Mouse (Mus musculus): Measurements from ENCODE around the gene Pi4k2a. TPM values are rescaled to one million over a fixed set of nuclear protein-coding genes. Genes with fewer than 3 reads are reported as not detected.
A peak's percentile ranks its signal among the peaks of the same experiment; 100 is the strongest.

Gene Pi4k2a
- polyA plus RNA-seq, 1 experiment from 2014 or later: 36.5 TPM

DNA sequence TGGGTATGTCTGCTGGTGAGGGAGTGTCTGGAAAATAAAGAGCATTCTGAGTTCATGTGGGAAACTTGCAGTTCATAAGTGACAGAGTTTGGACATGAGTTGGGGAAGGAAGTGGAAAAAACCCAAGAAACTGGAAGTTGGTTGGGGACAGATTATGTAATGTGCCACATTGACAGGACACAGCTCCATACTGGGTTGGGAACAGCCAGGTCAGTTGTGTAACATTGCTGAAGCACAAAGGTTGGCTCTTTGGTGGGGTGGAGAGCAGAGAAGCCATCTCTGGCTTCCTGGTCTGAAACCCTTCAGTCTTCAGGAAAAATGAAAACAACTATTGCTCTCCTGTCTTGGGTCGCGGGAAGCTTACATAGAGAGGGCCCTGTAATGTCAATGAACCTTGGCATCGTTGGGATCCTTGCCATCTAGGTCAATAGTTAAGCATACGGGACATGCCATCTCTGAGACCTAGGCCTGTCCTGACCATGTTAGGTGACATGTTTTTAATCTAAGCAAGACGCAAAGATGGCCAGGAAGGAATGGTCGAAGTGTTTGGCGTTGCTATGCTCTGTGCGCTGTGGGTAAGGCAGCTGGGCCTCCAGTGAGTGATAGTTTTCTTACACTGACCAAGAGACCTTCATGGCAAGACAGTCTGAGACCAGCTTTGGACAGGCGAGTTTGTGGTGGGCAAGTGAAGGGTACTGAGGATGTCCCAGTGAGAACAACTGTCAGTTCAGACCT is 56.2 kb downstream of the Pi4k2a start:
- H3K9ac ChIP-seq (replicated peaks): peak overlapping the region; percentile 88
- peak overlapping the region; percentile 74 for H3K4me3 ChIP-seq (replicated peaks)
- H3K4me2 ChIP-seq: peak overlapping the region; percentile 83
- no peak for ATAC-seq (ENCODE audit: insufficient number of reproducible peaks, insufficient read depth, low FRiP score, low TSS enrichment, low read depth)
- peaks cover 37% of the 10 kb centered on the region for H3K4me1 ChIP-seq (replicated peaks)
- H3K36me3 ChIP-seq: peaks cover 11% of the 10 kb centered on the region
- no peaks in the 10 kb centered on the region for H3K9me3 ChIP-seq
- no peaks in the 10 kb centered on the region for H3K27me3 ChIP-seq
- peak overlapping the region; percentile 92 for H3K27ac ChIP-seq
- WGBS: 89% methylated on average over 9 of the region's 9 CpGs

DNA sequence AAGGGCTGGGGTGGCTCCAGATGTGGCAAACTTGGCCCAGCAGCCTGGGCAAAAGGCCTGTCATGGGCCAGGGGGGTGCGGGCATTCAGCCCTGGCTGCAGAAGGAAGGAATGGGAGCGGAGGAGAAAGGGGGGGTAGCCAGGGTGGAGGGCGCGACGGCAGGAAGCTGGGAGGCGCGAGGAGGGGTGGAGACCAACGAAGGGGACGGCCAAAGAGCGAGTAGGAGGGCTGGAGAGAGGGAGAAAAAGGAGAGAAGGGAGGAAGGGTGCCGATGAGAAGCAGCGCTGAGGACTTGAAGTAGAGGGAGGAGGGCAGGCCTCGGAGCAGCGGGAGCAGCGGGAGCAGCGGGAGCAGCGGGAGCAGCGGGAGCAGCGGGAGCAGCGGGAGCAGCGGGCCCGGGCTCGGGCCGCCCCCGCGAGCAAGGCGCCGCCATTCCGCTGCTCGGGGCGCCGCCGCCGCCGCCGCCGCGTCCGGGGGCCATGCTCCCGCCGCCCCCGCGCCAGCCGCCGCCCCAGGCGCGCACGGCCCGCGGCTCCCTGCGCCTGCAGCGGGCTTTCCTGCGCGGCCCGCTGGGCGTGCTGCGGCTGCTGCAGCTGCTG is 57.0 kb downstream of the Pi4k2a start, which contains the start of gene Marveld1:
Gene Marveld1, plus strand, starts transcription at position 231 of the 599 bp plus-strand sequence.
- peak within 1 kb of the TSS; percentile 92 for H3K27ac ChIP-seq
- peaks cover 44% of the 10 kb centered on the region for H3K4me1 ChIP-seq (replicated peaks)
- no peaks in the 10 kb centered on the region for H3K9me3 ChIP-seq
- peak within 1 kb of the TSS; percentile 74 for H3K4me3 ChIP-seq (replicated peaks)
- peaks cover 13% of the 10 kb centered on the region for H3K36me3 ChIP-seq
- no peaks in the 10 kb centered on the region for H3K27me3 ChIP-seq
- peak within 1 kb of the TSS; percentile 88 for H3K9ac ChIP-seq (replicated peaks)
- ATAC-seq (ENCODE audit: insufficient number of reproducible peaks, insufficient read depth, low FRiP score, low TSS enrichment, low read depth): peak; percentile 57; the same call in 1 of the 2 replicates
- H3K4me2 ChIP-seq: peak within 1 kb of the TSS; percentile 83
- under 1% methylated on average over 30 of the region's 57 CpGs for WGBS

DNA sequence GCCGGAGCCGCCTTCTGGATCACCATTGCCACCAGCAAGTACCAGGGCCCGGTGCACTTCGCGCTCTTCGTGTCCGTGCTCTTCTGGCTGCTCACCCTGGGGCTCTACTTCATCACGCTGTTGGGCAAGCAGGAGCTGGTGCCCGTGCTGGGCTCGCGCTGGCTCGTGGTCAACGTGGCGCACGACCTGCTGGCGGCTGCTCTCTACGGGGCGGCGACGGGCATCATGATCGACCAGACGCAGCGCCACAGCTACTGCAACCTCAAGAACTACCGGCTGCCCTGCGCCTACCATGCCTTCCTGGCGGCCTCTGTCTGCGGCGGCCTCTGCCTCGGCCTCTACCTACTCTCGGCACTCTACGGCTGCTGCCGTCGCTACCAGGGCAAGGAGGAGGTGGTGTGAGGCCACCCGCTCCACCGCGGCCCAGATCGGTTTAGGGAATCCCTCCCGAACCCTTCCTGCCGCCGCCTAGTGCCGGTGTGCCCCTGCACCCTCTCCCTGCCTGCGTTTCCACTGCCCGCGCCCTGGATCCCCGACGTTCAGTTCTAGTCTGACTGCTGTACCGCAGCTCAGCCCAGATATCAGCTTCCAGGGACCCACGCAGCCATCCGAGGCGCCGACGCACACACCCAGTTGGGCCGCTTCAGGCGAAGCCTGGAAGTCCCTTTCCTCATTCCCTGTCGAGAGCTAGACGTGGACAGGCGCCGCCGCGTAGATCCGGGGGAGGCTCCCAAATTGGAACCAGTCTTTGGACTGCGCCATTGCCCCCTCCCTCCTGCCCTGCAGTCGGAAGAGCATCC is 57.7 kb downstream of the Pi4k2a start:
- Histone ChIP-seq H3K4me3 (replicated peaks) (peak overlapping the region; percentile 74), H3K36me3 (peaks cover 13% of the 10 kb centered on the region), H3K27me3 (no peaks in the 10 kb centered on the region), H3K9ac (replicated peaks) (peak overlapping the region; percentile 88), H3K27ac (peak overlapping the region; percentile 92), H3K9me3 (no peaks in the 10 kb centered on the region), H3K4me2 (peak overlapping the region; percentile 83), H3K4me1 (replicated peaks) (peaks cover 45% of the 10 kb centered on the region)
- WGBS: under 1% methylated on average over 63 of the region's 63 CpGs
- ATAC-seq (ENCODE audit: insufficient number of reproducible peaks, insufficient read depth, low FRiP score, low TSS enrichment, low read depth): peak; percentile 39; the same call in 1 of the 2 replicates

DNA sequence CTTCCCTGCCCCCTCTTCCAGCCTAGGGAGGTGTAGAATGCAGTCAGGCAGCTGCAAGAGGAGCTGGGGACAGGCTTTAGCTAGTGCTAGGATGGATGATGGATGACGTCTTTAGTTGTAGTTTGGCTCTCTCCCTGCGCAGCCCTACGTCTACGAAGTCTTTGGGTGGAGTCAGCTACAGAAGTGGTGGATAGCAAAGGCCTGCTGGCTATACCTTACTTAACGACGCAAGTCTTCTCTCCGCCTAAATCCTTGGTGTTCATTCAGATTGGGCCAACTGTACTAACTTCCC is 58.2 kb downstream of the Pi4k2a start:
- H3K9me3 ChIP-seq: no peaks in the 10 kb centered on the region
- H3K9ac ChIP-seq (replicated peaks): peak overlapping the region; percentile 88
- H3K4me1 ChIP-seq (replicated peaks): peaks cover 45% of the 10 kb centered on the region
- 9% methylated on average over 7 of the region's 7 CpGs for WGBS
- no peaks in the 10 kb centered on the region for H3K27me3 ChIP-seq
- peak overlapping the region; percentile 83 for H3K4me2 ChIP-seq
- H3K4me3 ChIP-seq (replicated peaks): peak overlapping the region; percentile 74
- H3K27ac ChIP-seq: peak overlapping the region; percentile 92
- ATAC-seq (ENCODE audit: insufficient number of reproducible peaks, insufficient read depth, low FRiP score, low TSS enrichment, low read depth): no peak
- peaks cover 13% of the 10 kb centered on the region for H3K36me3 ChIP-seq

DNA sequence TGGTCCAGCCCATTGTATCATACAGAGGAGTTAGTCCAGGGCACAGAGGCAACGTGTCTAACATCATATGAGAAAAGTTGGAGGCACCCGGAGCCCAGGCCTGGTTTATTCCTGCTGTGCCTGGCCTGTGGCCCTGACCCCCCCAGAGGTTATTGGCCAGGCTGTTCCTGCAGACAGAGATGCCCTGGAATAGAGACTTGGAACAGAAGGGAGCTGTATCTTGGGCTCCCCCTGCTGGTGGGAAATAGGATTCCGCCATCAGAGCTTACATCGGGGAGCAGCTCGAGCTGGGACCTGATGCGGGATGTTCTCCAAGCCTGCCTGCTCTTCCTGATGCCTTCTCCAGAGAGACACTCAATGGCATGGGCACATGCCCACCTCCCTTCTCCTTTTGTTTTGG is 61.7 kb downstream of the Pi4k2a start:
- ATAC-seq (ENCODE audit: insufficient number of reproducible peaks, insufficient read depth, low FRiP score, low TSS enrichment, low read depth): no peak
- Histone ChIP-seq H3K27ac (no peak overlapping the region), H3K36me3 (peaks cover 13% of the 10 kb centered on the region), H3K9ac (replicated peaks) (no peak overlapping the region; the same call in 1 of the 2 replicates), H3K4me2 (no peak overlapping the region), H3K27me3 (no peaks in the 10 kb centered on the region), H3K4me3 (replicated peaks) (no peak overlapping the region), H3K9me3 (no peaks in the 10 kb centered on the region), H3K4me1 (replicated peaks) (peaks cover 43% of the 10 kb centered on the region)
- WGBS: 6% methylated on average over 6 of the region's 6 CpGs

DNA sequence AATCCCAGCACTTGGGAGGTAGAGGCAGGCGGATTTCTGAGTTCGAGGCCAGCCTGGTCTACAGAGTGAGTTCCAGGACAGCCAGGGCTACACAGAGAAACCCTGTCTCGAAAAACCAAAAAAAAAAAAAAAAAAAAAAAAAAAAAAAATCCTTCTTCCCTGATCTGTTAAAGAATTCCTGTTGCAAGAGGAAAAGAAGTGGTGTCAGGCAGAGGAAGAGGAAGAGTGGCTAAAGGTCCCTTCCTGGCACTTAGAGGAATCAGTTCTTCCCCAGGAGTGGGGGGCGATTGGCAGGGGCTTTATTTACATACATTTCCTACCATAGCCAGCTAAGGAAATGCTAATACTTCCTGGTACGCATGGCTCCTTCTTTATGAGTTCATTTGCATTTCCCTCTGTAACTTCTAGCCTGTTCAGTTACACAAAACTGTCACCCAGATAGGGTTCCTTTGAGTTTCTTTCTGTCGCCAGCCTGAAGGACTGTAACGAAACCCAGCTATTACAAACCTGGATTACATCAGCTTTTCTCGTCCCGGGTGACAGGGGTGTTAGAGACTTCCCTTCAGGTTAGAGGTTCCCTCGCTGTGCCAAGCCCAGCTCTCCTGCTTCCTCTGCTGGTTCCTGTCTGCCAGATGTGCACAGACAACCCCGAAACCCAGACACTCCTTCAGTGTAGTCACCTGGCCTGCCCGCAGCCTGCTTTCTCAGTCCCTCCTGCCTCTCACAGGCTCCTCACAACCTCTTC is 67.4 kb downstream of the Pi4k2a start:
- H3K4me1 ChIP-seq (replicated peaks): 0 out of 2 replicates have a peak, but pooled peaks cover 2% of the 10 kb centered on the region
- no peaks in the 10 kb centered on the region for H3K27me3 ChIP-seq
- no peak overlapping the region for H3K4me3 ChIP-seq (replicated peaks)
- no peak overlapping the region for H3K9ac ChIP-seq (replicated peaks)
- no peak for ATAC-seq (ENCODE audit: insufficient number of reproducible peaks, insufficient read depth, low FRiP score, low TSS enrichment, low read depth)
- H3K27ac ChIP-seq: no peak overlapping the region
- no peaks in the 10 kb centered on the region for H3K36me3 ChIP-seq
- no peak overlapping the region for H3K4me2 ChIP-seq
- 49% methylated on average over 12 of the region's 12 CpGs for WGBS
- no peaks in the 10 kb centered on the region for H3K9me3 ChIP-seq

DNA sequence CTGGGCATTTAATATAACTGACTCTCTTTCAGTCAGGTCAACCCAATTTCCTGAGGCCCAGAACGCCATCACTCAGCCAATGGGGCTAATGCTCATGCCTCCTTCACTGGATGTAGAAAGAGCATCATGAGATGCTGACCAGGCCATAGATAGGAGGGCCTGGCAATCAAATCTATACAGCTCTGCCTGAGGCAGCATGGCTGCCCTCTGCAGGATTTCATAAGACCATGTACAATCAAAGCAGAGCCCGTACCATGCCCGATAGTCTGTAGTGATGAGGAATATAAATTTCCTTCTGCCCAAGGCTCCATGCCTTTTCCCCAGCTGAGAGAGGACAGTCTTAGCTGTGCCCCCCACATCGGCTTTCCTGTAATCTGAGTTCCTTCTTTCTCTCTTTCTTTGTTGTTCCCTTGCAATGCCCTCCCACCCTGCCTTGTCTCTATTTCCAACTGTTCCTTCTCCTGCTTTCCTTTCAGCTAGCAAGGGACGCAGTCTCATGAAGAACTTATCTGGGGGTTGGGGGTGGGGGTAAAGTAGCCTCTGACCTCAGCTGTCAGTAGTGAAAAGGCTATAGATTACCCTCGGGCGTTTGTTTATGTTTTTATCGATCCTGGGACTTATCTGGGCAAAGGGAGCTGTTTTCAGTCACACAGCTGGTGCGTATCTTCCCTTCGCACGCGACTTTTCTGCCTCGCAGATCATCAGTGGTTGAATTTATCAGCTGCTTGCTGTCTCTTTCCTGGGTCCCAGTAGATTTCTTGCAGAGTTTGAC is 68.2 kb downstream of the Pi4k2a start:
- H3K27ac ChIP-seq: no peak overlapping the region
- H3K4me1 ChIP-seq (replicated peaks): 0 out of 2 replicates have a peak, but pooled peaks cover 2% of the 10 kb centered on the region
- no peak overlapping the region for H3K9ac ChIP-seq (replicated peaks)
- H3K27me3 ChIP-seq: no peaks in the 10 kb centered on the region
- ATAC-seq (ENCODE audit: insufficient number of reproducible peaks, insufficient read depth, low FRiP score, low TSS enrichment, low read depth): no peak
- WGBS: 57% methylated on average over 13 of the region's 13 CpGs
- no peaks in the 10 kb centered on the region for H3K36me3 ChIP-seq
- no peak overlapping the region for H3K4me3 ChIP-seq (replicated peaks)
- no peak overlapping the region for H3K4me2 ChIP-seq
- no peaks in the 10 kb centered on the region for H3K9me3 ChIP-seq

DNA sequence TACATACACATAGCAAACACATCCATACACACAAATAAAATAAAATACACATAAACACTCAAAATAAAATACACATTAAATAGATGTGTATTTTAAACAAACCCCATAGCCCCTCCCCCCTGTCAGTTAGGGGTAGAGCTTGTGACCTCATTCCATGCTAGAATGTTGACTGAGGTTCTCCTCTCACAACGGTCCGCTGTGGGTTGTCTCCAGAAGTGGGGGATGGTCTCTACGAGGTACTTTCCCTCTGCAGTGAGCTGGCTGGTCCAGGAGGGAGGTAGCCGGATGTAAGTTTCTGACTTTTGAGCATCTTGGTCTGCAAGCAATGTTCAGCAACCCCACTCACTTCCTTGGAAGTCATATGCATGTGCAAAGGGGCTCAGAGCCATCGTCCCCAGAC is 73.5 kb downstream of the Pi4k2a start, which contains the start of gene Zfyve27:
Gene Zfyve27, plus strand, starts transcription at position 188 of the 400 bp plus-strand sequence.
- WGBS: 73% methylated on average over 5 of the region's 5 CpGs
- H3K4me3 ChIP-seq (replicated peaks): no peak within 1 kb of the TSS
- H3K9me3 ChIP-seq: no peaks in the 10 kb centered on the region
- no peak for ATAC-seq (ENCODE audit: insufficient number of reproducible peaks, insufficient read depth, low FRiP score, low TSS enrichment, low read depth)
- H3K36me3 ChIP-seq: no peaks in the 10 kb centered on the region
- no peak within 1 kb of the TSS for H3K9ac ChIP-seq (replicated peaks)
- no peak within 1 kb of the TSS for H3K4me2 ChIP-seq
- no peaks in the 10 kb centered on the region; the same call in 1 of the 2 replicates for H3K4me1 ChIP-seq (replicated peaks)
- H3K27me3 ChIP-seq: peaks cover 18% of the 10 kb centered on the region
- H3K27ac ChIP-seq: no peak within 1 kb of the TSS

DNA sequence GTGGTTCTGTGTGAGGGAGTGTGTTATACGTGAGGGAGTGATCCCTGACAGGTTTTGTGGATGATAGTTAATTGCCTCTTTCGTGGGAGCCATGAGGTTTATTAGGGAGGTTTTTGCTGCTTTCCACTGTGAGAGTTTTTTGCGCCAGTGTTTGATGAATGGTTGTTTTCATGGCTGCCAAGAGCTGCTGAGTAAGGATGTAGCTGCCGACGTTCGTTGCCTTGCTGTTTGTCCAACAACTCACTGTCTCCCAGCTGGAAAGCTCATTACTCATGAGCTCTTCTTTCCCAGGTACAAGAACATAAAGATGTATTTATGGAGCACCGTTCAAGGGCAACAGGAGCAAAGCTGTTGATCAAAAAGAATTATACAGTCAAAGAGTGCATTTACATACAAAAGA is 73.9 kb downstream of the Pi4k2a start:
- Histone ChIP-seq H3K36me3 (no peaks in the 10 kb centered on the region), H3K4me3 (replicated peaks) (no peak overlapping the region), H3K9me3 (no peaks in the 10 kb centered on the region), H3K27me3 (peaks cover 22% of the 10 kb centered on the region), H3K4me2 (no peak overlapping the region), H3K27ac (no peak overlapping the region), H3K9ac (replicated peaks) (no peak overlapping the region), H3K4me1 (replicated peaks) (no peaks in the 10 kb centered on the region; the same call in 1 of the 2 replicates)
- no peak for ATAC-seq (ENCODE audit: insufficient number of reproducible peaks, insufficient read depth, low FRiP score, low TSS enrichment, low read depth)
- WGBS: 48% methylated on average over 7 of the region's 7 CpGs

DNA sequence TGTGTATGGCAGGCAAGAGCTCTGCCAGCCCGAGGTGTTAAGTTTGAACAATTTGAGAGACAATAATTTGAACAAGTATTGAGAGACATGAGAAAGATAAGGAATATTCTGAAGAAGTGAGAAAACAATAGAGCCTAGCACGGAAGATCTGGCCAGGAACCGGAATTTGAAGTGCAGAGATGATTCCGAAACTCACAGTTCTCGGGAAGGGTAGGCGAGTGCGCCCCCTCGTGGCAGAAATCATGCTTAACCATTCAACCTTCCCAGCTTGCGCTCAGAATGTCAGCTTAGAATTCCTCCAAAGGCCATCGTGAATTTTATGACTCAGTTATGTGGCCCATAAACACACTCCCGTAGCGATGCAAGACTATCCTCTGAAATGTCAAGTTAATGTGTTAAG is 75.9 kb downstream of the Pi4k2a start:
- H3K9ac ChIP-seq (replicated peaks): no peak overlapping the region
- no peaks in the 10 kb centered on the region for H3K9me3 ChIP-seq
- H3K4me1 ChIP-seq (replicated peaks): peaks cover 4% of the 10 kb centered on the region
- peak overlapping the region; percentile 39 for H3K4me2 ChIP-seq
- no peak for ATAC-seq (ENCODE audit: insufficient number of reproducible peaks, insufficient read depth, low FRiP score, low TSS enrichment, low read depth)
- H3K27me3 ChIP-seq: peaks cover 30% of the 10 kb centered on the region
- no peak overlapping the region for H3K4me3 ChIP-seq (replicated peaks)
- H3K27ac ChIP-seq: no peak overlapping the region
- WGBS: 3% methylated on average over 12 of the region's 12 CpGs
- no peaks in the 10 kb centered on the region for H3K36me3 ChIP-seq
